ENCODE assay signal across 13 mouse cellular contexts in the genomic region with DNA sequence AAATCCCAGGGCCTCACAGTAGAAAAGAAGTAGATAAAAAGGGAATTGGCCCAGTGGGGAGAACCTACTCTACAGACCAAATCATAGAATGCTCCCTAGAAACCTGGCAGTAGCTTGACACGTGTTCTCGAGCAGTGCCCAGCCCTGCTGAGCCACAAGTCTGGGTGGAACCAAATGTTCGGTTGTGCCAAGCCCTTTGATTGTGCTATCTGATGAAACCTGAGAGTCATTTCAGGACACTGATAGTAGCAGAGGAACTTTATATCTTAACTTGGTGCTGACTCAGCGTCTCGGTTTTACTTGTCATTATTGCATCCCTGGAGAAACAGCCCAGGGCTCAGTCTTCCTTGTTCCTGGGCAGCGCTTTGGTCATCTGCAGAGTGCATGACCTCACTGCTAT.
A peak's percentile ranks its signal among the peaks of the same experiment; 100 is the strongest.
DNase-seq lines count a peak whose midpoint lies in the region; ATAC-seq and TF ChIP-seq lines count a peak whose summit lies in the region.
"Had no signal": no experiment of that assay in that cellular context is flagged by ENCODE, and none has a peak within 500 bp of the region (broad histone marks: within the 10 kb centered on the region; RNA-seq: fewer than 3 reads in every experiment).

No protein-coding gene starts in this region.

- peak; percentile 86 for DNase-seq in 416B (ENCODE audit: low read depth)
- DNase-seq in CH12.LX (ENCODE audit: extremely low read depth) = no peak
- DNase-seq in cerebellum, adult 9-11 months = peak; percentile 42
- DNase-seq in liver, embryonic 13.5 days = peak; percentile 20
- DNase-seq in adrenal gland, postnatal 36 days = no peak
- no peak for DNase-seq in urinary bladder, adult 18-20 months (ENCODE audit: low spot score in 2 of 2)
- no peak for DNase-seq in heart, adult 8-10 months (ENCODE audit: low spot score)
- DNase-seq: adrenal gland, postnatal 10 days; embryo, embryonic 11 days; gastrocnemius, postnatal 10 days; lung, postnatal 4 days had no signal

- no peak for TF ChIP-seq CTCF in CH12.LX (conservative IDR thresholded peaks at IDR 0.05 in 1 of 2, IDR thresholded peaks at IDR 0.05 in 1 of 2; ENCODE audit: low read depth in 2 of 2, low read length in 2 of 2)

- H3K4me3 ChIP-seq in CH12.LX (replicated peaks in 1 of 3; ENCODE audit: low read depth in 2 of 3, low read length in 2 of 3, poor library complexity in 1 of 3) = no peak overlapping the region
- no peak overlapping the region for H3K4me3 ChIP-seq in liver, embryonic 13.5 days (replicated peaks)
- H3K4me3 ChIP-seq: myocyte had no signal

- ATAC-seq in liver, embryonic 13.5 days (ENCODE audit: low read depth) = peak; percentile 79
- ATAC-seq: intestine, embryonic 16.5 days had no signal

- no peak for TF ChIP-seq RAD21 in CH12.LX (IDR thresholded peaks at IDR 0.05; ENCODE audit: low read depth, low read length)

- no peak overlapping the region for H3K27ac ChIP-seq in CH12.LX (ENCODE audit: insufficient read depth, low read depth)
- H3K27ac ChIP-seq in liver, embryonic 13.5 days = no peak overlapping the region

- no peak overlapping the region for H3K9ac ChIP-seq in CH12.LX (ENCODE audit: insufficient read depth, low read depth)
- H3K9ac ChIP-seq in liver, embryonic 13.5 days = no peak overlapping the region

- peaks cover 0 to 28% of the 10 kb centered on the region in 2 experiments for H3K36me3 ChIP-seq in CH12.LX (replicated peaks in 1 of 2; ENCODE audit: control insufficient read depth in 1 of 2, insufficient read depth in 1 of 2, low read length in 1 of 2)
- no peaks in the 10 kb centered on the region for H3K36me3 ChIP-seq in liver, embryonic 13.5 days

- H3K4me1 ChIP-seq in CH12.LX (ENCODE audit: control insufficient read depth in 1 of 2, insufficient read depth in 2 of 2) = no peaks in the 10 kb centered on the region
- peaks cover 12% of the 10 kb centered on the region for H3K4me1 ChIP-seq in liver, embryonic 13.5 days (replicated peaks)

- no peaks in the 10 kb centered on the region for H3K27me3 ChIP-seq in CH12.LX (replicated peaks)
- no peaks in the 10 kb centered on the region for H3K27me3 ChIP-seq in liver, embryonic 13.5 days

- H3K4me2 ChIP-seq in CH12.LX (ENCODE audit: insufficient read depth, low read depth, poor library complexity, severe bottlenecking) = no peak overlapping the region
- H3K4me2 ChIP-seq in liver, embryonic 13.5 days = no peak overlapping the region

- no peak for TF ChIP-seq EP300 in CH12.LX (IDR thresholded peaks at IDR 0.05; ENCODE audit: low read length)

- H3K79me2 ChIP-seq in CH12.LX (replicated peaks; ENCODE audit: control insufficient read depth, extremely low read depth, insufficient read depth, poor library complexity, severe bottlenecking) = no peaks in the 10 kb centered on the region

- in situ Hi-C loops in CH12.LX (cut with MboI; ENCODE audit: low pct_ligation_motif_present, low pct_unique_long_range_greater_than_20kb, low sequenced_read_pairs) = no loop called here

- 41% methylated on average over 6 of the region's 6 CpGs for WGBS in liver, embryonic 13.5 days (ENCODE audit: insufficient replicate concordance)

- H3K9me3 ChIP-seq in CH12.LX (replicated peaks; ENCODE audit: low read length) = peaks cover 7% of the 10 kb centered on the region
- H3K9me3 ChIP-seq in liver, embryonic 13.5 days (replicated peaks) = no peaks in the 10 kb centered on the region

- dilution Hi-C loops in CH12.LX (cut with MboI; ENCODE audit: extremely low pct_ligation_motif_present, extremely low pct_unique_long_range_greater_than_20kb, low sequenced_read_pairs) = no loop called here

- no peak for TF ChIP-seq POLR2A in CH12.LX (IDR thresholded peaks at IDR 0.05; ENCODE audit: low read depth, low read length)

TF ChIP-seq in CH12.LX, 34 proteins besides CTCF, POLR2A, EP300 and RAD21:
- TF ChIP-seq MAFK (IDR thresholded peaks at IDR 0.05; ENCODE audit: insufficient replicate concordance, low read length) (peak; percentile 75; the same call in 1 of the 2 replicates), MYC (IDR thresholded peaks at IDR 0.05; ENCODE audit: low read depth, low read length) (no peak)

Comparison
In these comparisons a context has a peak if more than half of its experiments do, and no peak if none do; other contexts are left out.
1. DNase-seq: peak in 416B (single experiment), cerebellum, adult 9-11 months (single experiment) and liver, embryonic 13.5 days (single experiment); none in CH12.LX (single experiment), adrenal gland, postnatal 36 days (0 of 2), urinary bladder, adult 18-20 months (0 of 2) and heart, adult 8-10 months (single experiment).